Mouse (Mus musculus) heart, adult 9 months (tissue): ENCODE measurements at regions not wholly inside any gene's neighbourhood (a gene's known extent, or its start where the extent isn't known, plus 50 kb on each side); places are given as distances from the start of the nearest gene placed in this dataset.

Experiments used
- DNase-seq, 2 experiments: peaks; one replicate each; pipeline ENCODE4 v3.0.0; 2022; ENCODE audit warnings: low spot score in 2 of 2

DNA sequence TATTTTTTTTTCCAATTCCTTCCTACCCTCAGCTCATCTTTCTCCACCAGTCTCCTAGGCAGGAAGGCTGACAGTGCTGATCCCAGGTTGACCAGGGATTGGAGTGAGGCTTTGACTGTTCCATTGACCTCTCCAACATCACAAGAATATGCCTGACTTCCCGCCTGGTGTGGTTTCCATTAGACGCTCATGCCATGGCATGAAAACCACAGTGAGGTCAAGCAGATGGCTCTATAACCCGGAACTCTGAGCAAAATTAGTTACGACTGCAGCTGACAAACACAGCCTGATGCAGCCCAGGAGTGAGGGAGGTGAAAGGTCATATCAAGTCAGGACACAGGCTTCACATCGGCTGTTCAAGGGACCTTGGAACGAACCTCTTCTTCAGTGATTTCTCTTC, 153.6 kb downstream of the Snx19 start:
- no peak for DNase-seq

- DNase-seq, result peak; percentile 59 to 72
Observed at GRCm38 (mm10) chr9:30578213-30578612, 151.3 kb downstream of the Snx19 start.

DNA sequence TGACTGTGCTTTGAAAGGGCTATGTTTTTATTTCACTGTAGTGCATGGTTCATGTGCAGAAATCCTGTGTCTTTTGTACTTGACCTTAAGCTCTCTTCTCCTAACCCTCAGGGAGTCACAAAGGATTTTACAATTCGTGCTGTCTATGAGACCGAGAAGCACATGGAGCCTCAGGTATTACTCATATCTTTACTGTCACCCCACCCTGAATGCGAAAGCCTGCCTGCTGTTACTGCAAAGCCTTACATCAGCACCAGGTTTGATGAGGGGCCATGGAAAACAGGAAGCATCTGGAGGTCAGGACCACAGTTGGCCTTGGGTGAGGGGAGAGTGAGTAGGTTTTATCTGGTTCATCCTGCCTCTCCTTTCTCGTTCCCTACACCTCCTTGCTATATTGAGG, 150.3 kb downstream of the Snx19 start:
- no peak for DNase-seq

- no peak for DNase-seq
Observed at GRCm38 (mm10) chr9:30575531-30575930, 148.6 kb downstream of the Snx19 start.

- no peak for DNase-seq
Observed at GRCm38 (mm10) chr9:30573294-30573693, 146.4 kb downstream of the Snx19 start.

- DNase-seq, result no peak
Observed at GRCm38 (mm10) chr9:30571014-30571413, 144.1 kb downstream of the Snx19 start.

GRCm38 (mm10) chr9:30564765-30565680, 138.1 kb downstream of the Snx19 start:
- no peak for DNase-seq

DNA sequence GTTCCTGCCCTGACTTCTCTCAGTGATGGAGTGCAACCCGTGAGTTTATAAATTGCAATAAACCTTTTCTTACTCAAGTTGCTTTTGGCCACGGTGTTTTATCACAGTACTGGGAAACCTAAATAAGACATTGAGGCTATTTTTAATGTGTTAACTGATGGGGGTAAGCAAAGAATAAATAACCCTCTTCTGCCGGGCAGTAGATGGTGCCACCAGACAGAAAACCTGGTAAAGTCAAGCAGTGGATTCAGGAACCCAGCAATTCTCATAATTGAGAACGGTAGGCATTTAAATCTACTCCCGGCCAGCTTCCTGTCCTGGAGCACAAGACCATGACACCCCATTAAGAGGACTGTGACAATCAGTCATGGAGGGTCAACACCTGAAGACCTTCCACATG, 136.5 kb downstream of the Snx19 start:
- no peak for DNase-seq

- no peak for DNase-seq
Observed at GRCm38 (mm10) chr9:30554908-30555307, 128.0 kb downstream of the Snx19 start.

DNA sequence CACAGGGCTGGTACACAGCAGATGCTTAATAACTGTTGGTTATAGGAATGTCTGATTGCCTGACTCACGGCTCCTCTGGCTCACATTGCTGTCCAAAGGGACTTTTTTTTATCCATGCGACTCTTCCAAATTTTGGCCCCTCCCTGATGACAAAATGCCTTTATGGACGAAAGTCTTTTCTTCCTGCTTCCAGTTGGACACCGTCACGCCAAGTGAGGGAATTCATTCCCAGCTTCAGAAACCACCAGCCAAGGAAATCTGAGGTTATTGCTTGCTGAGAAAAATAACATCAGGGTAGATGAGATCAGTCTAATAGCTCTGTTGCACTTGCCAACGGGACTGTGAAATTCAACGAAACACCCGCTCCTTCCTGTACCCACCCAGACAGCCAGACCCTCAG, 125.8 kb downstream of the Snx19 start:
- DNase-seq, result peak; percentile 62 to 74

- DNase-seq, result no peak
Observed at GRCm38 (mm10) chr9:30549892-30550515, 123.1 kb downstream of the Snx19 start.

DNA sequence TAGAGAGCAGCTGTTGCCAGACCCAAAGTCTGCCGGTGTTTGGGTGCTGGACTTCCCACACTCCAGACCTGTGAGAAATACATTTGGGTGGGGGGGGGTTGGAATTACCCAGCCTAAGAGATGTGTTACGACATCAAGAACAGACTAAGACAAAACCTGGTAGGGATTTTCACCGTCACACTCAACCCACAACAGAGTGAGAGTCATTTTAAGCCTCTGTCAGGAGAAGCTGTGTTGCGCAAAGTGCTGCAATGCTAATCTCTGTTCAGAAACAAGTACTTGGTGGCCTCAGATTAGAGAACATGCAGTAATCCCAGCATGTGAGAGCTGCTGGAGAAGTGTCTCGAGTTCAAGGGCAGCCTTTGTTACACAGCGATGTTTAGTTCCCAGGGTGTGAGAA, 113.0 kb downstream of the Snx19 start:
- DNase-seq, result no peak

DNA sequence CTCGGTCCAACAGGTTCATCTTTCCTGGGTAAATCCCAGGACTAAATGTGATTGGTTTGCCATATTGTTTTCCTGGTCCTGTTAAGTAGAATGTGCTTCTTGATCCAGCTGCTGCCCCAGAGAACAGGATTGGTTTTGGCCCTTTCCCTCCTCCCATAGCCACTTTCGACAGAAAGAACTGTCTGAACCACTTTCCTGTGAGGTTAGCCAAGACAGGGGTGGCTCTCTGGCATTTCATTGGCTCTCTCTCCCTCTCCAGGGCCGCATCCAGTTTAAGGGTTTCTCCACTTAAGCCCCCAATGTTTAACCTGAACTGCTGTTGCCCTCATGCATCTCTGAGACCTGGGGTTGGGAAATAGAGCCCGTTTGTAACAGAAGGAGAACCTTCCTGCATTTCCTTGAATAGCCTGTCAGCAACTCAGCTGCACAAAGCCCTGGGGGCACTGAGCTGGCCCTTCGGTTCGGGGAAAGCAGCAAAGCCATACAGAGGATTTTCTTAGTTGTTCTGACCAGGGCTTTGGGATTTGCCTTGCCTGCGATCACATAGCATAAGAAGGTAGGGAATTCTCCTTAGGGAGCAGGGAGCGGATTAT, 109.7 kb downstream of the Snx19 start:
- DNase-seq, result peak in 1 of 2 experiments; percentile 31

DNA sequence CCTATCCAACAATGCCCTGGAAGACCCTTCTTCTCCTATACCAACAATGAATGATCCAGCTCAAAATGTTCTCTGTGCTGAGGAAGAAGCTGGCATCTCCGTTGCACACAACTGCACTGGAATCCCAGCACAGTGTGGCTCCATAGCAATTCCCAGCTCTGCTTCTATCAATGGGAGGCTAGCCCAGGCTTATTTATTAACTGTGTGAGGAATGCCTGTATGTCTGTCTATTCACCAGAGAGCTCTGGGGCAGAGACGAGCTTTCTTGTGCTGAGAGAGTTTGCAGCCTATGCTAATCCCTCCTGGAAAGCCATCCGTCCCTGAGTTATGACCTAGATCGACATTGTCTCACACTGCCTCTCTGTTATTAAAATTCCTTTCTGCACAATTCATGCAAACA, 108.1 kb downstream of the Snx19 start:
- no peak for DNase-seq

- no peak for DNase-seq
Observed at GRCm38 (mm10) chr9:30533780-30534343, 107.0 kb downstream of the Snx19 start.

- no peak for DNase-seq
Observed at GRCm38 (mm10) chr9:30533091-30533779, 106.3 kb downstream of the Snx19 start.

DNA sequence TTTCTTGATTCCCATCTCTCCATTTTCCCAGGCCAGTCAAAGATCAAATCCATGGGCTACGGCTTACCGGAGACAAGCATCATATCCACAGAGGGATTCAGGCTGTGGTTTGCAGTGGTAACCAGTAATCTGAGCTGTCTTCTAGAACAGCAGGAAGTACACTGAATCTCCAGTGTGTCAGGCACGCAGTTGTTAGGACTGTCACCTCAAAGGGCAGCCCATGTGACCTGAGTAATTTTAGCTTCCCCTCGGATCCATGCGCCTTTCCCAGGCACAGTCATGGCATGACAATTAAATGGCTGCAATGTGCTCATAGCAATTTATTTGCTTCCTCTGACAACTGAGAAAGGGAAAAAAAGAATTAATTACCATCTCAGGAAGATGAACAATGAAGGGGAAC, 98.2 kb downstream of the Snx19 start:
- no peak for DNase-seq

- DNase-seq, result no peak
Observed at GRCm38 (mm10) chr9:30524401-30525066, 97.6 kb downstream of the Snx19 start.

DNA sequence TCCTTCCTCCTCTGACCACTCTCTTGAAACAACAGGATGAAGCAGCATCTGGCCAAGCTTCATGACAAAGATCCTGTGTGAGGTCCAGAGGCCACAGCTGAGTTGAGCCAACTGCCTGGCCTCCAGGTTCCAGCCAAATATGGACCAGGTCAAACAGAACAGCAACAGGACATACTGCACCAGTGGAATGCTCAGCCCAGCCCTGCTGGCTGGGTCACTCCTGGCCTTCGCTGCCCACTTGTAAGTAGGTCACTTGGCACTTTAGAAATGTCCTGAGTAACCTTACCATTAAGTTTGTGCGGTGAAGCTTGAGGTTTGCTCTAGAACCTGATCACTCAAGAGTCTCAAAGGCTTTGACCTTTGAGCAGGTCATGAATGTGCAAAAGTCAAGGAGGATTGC, 96.9 kb downstream of the Snx19 start:
- peak; percentile 57 to 79 for DNase-seq

DNA sequence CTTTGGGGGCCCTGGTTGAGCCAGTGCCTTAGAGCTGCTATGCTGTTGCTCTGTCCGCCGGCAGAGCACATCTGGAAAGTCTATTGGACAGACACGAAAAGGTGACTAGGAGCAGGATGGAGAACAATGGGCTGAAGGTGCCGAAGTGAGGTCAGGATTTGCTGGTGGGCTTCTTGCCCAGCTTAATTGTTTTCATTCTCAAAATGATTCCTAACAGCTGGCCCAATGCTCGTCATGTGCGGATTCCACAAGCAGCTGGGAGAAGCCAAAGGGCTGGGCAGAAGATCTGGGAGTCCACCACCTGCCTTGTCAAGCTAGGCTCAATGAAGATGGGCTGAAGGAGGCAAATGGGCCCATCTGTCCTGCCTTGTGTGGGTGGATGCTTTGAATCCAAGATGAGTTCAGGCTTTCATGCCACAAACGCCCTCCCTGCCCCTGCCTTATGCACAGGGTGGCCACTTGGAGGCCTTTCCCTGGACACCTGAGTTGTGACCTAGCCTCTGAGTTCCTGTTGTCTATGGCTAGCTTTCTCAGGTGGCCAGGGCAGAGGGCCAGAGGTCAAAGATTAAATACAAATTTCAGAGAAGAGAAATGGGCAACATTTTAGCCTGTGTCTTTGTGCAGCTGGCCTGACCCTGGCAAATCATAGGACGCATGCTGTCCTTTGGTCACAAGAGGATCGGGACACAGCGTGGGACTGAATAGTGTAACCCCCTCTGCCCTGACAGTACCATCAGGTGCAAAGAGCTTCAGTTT, 95.9 kb downstream of the Snx19 start:
- peak; percentile 49 to 69 for DNase-seq
